Mouse (Mus musculus) kidney, embryonic 15.5 days (tissue): ENCODE results near the gene Washc3. TPM values are rescaled to one million over a fixed set of nuclear protein-coding genes. Genes with fewer than 3 reads are reported as not detected.
A peak's percentile ranks its signal among the peaks of the same experiment; 100 is the strongest.

Experiments used
- ATAC-seq: fragments of 200-750 bp; cut with Nextera tagmentation; replicated peaks from 2 replicates; pipeline ENCODE4 v1.8.0; 2017; ENCODE audit warnings: moderate TSS enrichment; ENCODE audit not compliant: low FRiP score
- H3K27ac ChIP-seq: fragments of 300-500 bp; sonication (generic); 2 replicates; pipeline ENCODE4 v1.5.1; 2015; ENCODE audit warnings: mild to moderate bottlenecking, inconsistent platforms
- H3K27me3 ChIP-seq: fragments of 300-500 bp; sonication (generic); 2 replicates; pipeline ENCODE4 v1.6.1; 2015; ENCODE audit warnings: inconsistent platforms
- H3K36me3 ChIP-seq: fragments of 300-500 bp; sonication (generic); 2 replicates; pipeline ENCODE4 v1.6.1; 2015; ENCODE audit warnings: inconsistent platforms
- H3K4me1 ChIP-seq: fragments of 300-500 bp; sonication (generic); 2 replicates; pipeline ENCODE4 v1.6.1; 2015; ENCODE audit warnings: inconsistent platforms
- H3K4me2 ChIP-seq: fragments of 300-500 bp; sonication (generic); 2 replicates; pipeline ENCODE4 v1.6.1; 2015; ENCODE audit warnings: moderate library complexity, mild to moderate bottlenecking, inconsistent platforms
- H3K4me3 ChIP-seq: fragments of 300-500 bp; sonication (generic); replicated peaks from 2 replicates; pipeline ENCODE4 v1.5.1; 2015; ENCODE audit warnings: mild to moderate bottlenecking, inconsistent platforms
- H3K9ac ChIP-seq: fragments of 300-500 bp; sonication (generic); 2 replicates; pipeline ENCODE4 v1.6.1; 2015; ENCODE audit warnings: mild to moderate bottlenecking, inconsistent platforms
- H3K9me3 ChIP-seq: fragments of 300-500 bp; sonication (generic); replicated peaks from 2 replicates; pipeline ENCODE4 v1.6.1; 2016; ENCODE audit warnings: inconsistent platforms
- WGBS: fragments of 180-500 bp; shearing (Covaris S2); methylation state at CpG from one replicate; pipeline ENCODE4 v1.1.7; 2015; ENCODE audit warnings: mixed read lengths; 5-methylcytosine and 5-hydroxymethylcytosine counted together
- polyA plus RNA-seq: library from polyadenylated mRNA; unstranded; fragments of >200 nt; fragmentation: Nextera tagmentation; extraction: Ambion mirVana; gene quantifications from 2 replicates; pipeline ENCODE4 v1.2.1, GENCODE M21; 2015

The Washc3 gene
- polyA plus RNA-seq, 1 experiment from 2014 or later = 63.9 TPM

- Histone ChIP-seq H3K4me3 (no peak overlapping the region), H3K27ac (no peak overlapping the region), H3K9me3 (no peaks in the 10 kb centered on the region), H3K4me1 (no peaks in the 10 kb centered on the region), H3K36me3 (peaks cover 27% of the 10 kb centered on the region), H3K9ac (no peak overlapping the region), H3K27me3 (no peaks in the 10 kb centered on the region), H3K4me2 (no peak overlapping the region)
- WGBS = 94% methylated on average over 3 of the region's 3 CpGs
- ATAC-seq = no peak
These were observed 17.3 kb downstream of the Washc3 start for GRCm38 (mm10) chr10:88218161-88218560.

GRCm38 (mm10) chr10:88221718-88222117 lies 20.8 kb downstream of the Washc3 start:
- H3K36me3 ChIP-seq = peaks cover 36% of the 10 kb centered on the region
- H3K4me1 ChIP-seq = no peaks in the 10 kb centered on the region
- no peaks in the 10 kb centered on the region for H3K9me3 ChIP-seq
- no peaks in the 10 kb centered on the region for H3K27me3 ChIP-seq
- H3K27ac ChIP-seq = no peak overlapping the region
- no peak overlapping the region for H3K9ac ChIP-seq
- no peak for ATAC-seq
- 78% methylated on average over 5 of the region's 5 CpGs for WGBS
- H3K4me3 ChIP-seq = no peak overlapping the region
- H3K4me2 ChIP-seq = no peak overlapping the region

GRCm38 (mm10) chr10:88225421-88225820 lies 24.5 kb downstream of the Washc3 start:
- no peak for ATAC-seq
- no peak overlapping the region for H3K9ac ChIP-seq
- no peaks in the 10 kb centered on the region for H3K27me3 ChIP-seq
- 71% methylated on average over 5 of the region's 5 CpGs for WGBS
- peaks cover 6% of the 10 kb centered on the region; the same call in 1 of the 2 replicates for H3K4me1 ChIP-seq
- H3K27ac ChIP-seq = no peak overlapping the region
- no peaks in the 10 kb centered on the region for H3K9me3 ChIP-seq
- peaks cover 31% of the 10 kb centered on the region for H3K36me3 ChIP-seq
- H3K4me3 ChIP-seq = no peak overlapping the region
- H3K4me2 ChIP-seq = no peak overlapping the region

GRCm38 (mm10) chr10:88227962-88228361 lies 27.1 kb downstream of the Washc3 start:
- Histone ChIP-seq H3K9me3 (no peaks in the 10 kb centered on the region), H3K4me2 (no peak overlapping the region), H3K27me3 (no peaks in the 10 kb centered on the region), H3K4me1 (peaks cover 12% of the 10 kb centered on the region; the same call in 1 of the 2 replicates), H3K36me3 (peaks cover 24% of the 10 kb centered on the region), H3K4me3 (no peak overlapping the region), H3K27ac (no peak overlapping the region), H3K9ac (no peak overlapping the region)
- WGBS = 93% methylated on average over 2 of the region's 2 CpGs
- no peak for ATAC-seq

- no peak for ATAC-seq
- 72% methylated on average over 8 of the region's 8 CpGs for WGBS
These were observed 27.7 kb downstream of the Washc3 start for GRCm38 (mm10) chr10:88228521-88229017.

GRCm38 (mm10) chr10:88231671-88232070 lies 30.8 kb downstream of the Washc3 start:
- no peak overlapping the region for H3K4me2 ChIP-seq
- peaks cover 13% of the 10 kb centered on the region; the same call in 1 of the 2 replicates for H3K4me1 ChIP-seq
- no peak overlapping the region for H3K4me3 ChIP-seq
- WGBS = 65% methylated on average over 8 of the region's 8 CpGs
- no peak overlapping the region for H3K9ac ChIP-seq
- peaks cover 22% of the 10 kb centered on the region; the same call in 1 of the 2 replicates for H3K36me3 ChIP-seq
- no peak overlapping the region for H3K27ac ChIP-seq
- no peaks in the 10 kb centered on the region for H3K9me3 ChIP-seq
- H3K27me3 ChIP-seq = no peaks in the 10 kb centered on the region
- ATAC-seq = no peak

More at GRCm38 (mm10) chr10:88228521-88229017, 27.7 kb downstream of the Washc3 start:
- H3K4me3 ChIP-seq = no peak overlapping the region
- no peak overlapping the region for H3K27ac ChIP-seq
- H3K4me1 ChIP-seq = peaks cover 13% of the 10 kb centered on the region; the same call in 1 of the 2 replicates
- no peaks in the 10 kb centered on the region for H3K9me3 ChIP-seq
- H3K27me3 ChIP-seq = no peaks in the 10 kb centered on the region
- no peak overlapping the region for H3K4me2 ChIP-seq
- peaks cover 20% of the 10 kb centered on the region for H3K36me3 ChIP-seq
- H3K9ac ChIP-seq = no peak overlapping the region

GRCm38 (mm10) chr10:88232765-88233164 lies 31.9 kb downstream of the Washc3 start:
- no peak overlapping the region for H3K4me3 ChIP-seq
- no peaks in the 10 kb centered on the region for H3K27me3 ChIP-seq
- ATAC-seq = peak; percentile 74; the same call in 1 of the 2 replicates
- H3K36me3 ChIP-seq = peaks cover 24% of the 10 kb centered on the region
- H3K27ac ChIP-seq = no peak overlapping the region
- H3K4me1 ChIP-seq = peaks cover 9% of the 10 kb centered on the region; the same call in 1 of the 2 replicates
- no peak overlapping the region for H3K9ac ChIP-seq
- no peak overlapping the region for H3K4me2 ChIP-seq
- H3K9me3 ChIP-seq = no peaks in the 10 kb centered on the region
- 57% methylated on average over 2 of the region's 2 CpGs for WGBS

- no peak for ATAC-seq
- WGBS = 87% methylated on average over 13 of the region's 13 CpGs
- no peaks in the 10 kb centered on the region for H3K9me3 ChIP-seq
These were observed 43.8 kb downstream of the Washc3 start for GRCm38 (mm10) chr10:88244681-88245080.

GRCm38 (mm10) chr10:88250300-88250699 lies 49.4 kb downstream of the Washc3 start:
- no peak for ATAC-seq
- no peak overlapping the region for H3K4me2 ChIP-seq
- no peak overlapping the region for H3K4me3 ChIP-seq
- H3K9me3 ChIP-seq = no peaks in the 10 kb centered on the region
- H3K9ac ChIP-seq = no peak overlapping the region
- H3K27ac ChIP-seq = no peak overlapping the region
- 74% methylated on average over 3 of the region's 3 CpGs for WGBS
- H3K4me1 ChIP-seq = no peaks in the 10 kb centered on the region
- no peaks in the 10 kb centered on the region for H3K27me3 ChIP-seq
- 0 out of 2 replicates have a peak, but pooled peaks cover 6% of the 10 kb centered on the region for H3K36me3 ChIP-seq

More at GRCm38 (mm10) chr10:88244681-88245080, 43.8 kb downstream of the Washc3 start:
- Histone ChIP-seq H3K4me2 (no peak overlapping the region), H3K36me3 (peaks cover 13% of the 10 kb centered on the region; the same call in 1 of the 2 replicates), H3K9ac (no peak overlapping the region), H3K4me3 (no peak overlapping the region), H3K4me1 (no peaks in the 10 kb centered on the region), H3K27me3 (no peaks in the 10 kb centered on the region), H3K27ac (no peak overlapping the region)

GRCm38 (mm10) chr10:88252121-88252862 lies 51.4 kb downstream of the Washc3 start:
- H3K4me2 ChIP-seq = no peak overlapping the region
- H3K36me3 ChIP-seq = no peaks in the 10 kb centered on the region
- ATAC-seq = no peak
- no peaks in the 10 kb centered on the region for H3K27me3 ChIP-seq
- H3K4me3 ChIP-seq = no peak overlapping the region
- H3K27ac ChIP-seq = no peak overlapping the region
- H3K9ac ChIP-seq = no peak overlapping the region
- no peaks in the 10 kb centered on the region for H3K9me3 ChIP-seq
- WGBS = 57% methylated on average over 9 of the region's 9 CpGs
- no peaks in the 10 kb centered on the region for H3K4me1 ChIP-seq

- Histone ChIP-seq H3K27ac (no peak overlapping the region), H3K27me3 (no peaks in the 10 kb centered on the region), H3K4me2 (no peak overlapping the region), H3K9me3 (no peaks in the 10 kb centered on the region), H3K4me1 (no peaks in the 10 kb centered on the region), H3K4me3 (no peak overlapping the region), H3K9ac (no peak overlapping the region), H3K36me3 (no peaks in the 10 kb centered on the region)
- ATAC-seq = no peak
- 74% methylated on average over 2 of the region's 2 CpGs for WGBS
These were observed 54.7 kb downstream of the Washc3 start for GRCm38 (mm10) chr10:88255556-88255955.

GRCm38 (mm10) chr10:88260309-88260708 lies 59.4 kb downstream of the Washc3 start:
- no peak overlapping the region for H3K4me2 ChIP-seq
- no peaks in the 10 kb centered on the region for H3K9me3 ChIP-seq
- H3K27me3 ChIP-seq = no peaks in the 10 kb centered on the region
- no peak for ATAC-seq
- 72% methylated on average over 12 of the region's 12 CpGs for WGBS
- no peaks in the 10 kb centered on the region for H3K36me3 ChIP-seq
- no peak overlapping the region for H3K9ac ChIP-seq
- no peaks in the 10 kb centered on the region for H3K4me1 ChIP-seq
- no peak overlapping the region for H3K27ac ChIP-seq
- H3K4me3 ChIP-seq = no peak overlapping the region
